Mouse (Mus musculus) bone marrow macrophage, adult 2 months (primary cell): ENCODE measurements around the gene Tle6.

Experiments
- CTCF ChIP-seq: IDR thresholded peaks from 2 replicates; pipeline ENCODE4 v1.5.1; 2012; ENCODE audit warnings: low read depth, mild to moderate bottlenecking, low read length, moderate library complexity
- POLR2A ChIP-seq: IDR thresholded peaks from 2 replicates; pipeline ENCODE4 v1.6.1; 2012; ENCODE audit warnings: mild to moderate bottlenecking, low read depth, low read length, borderline replicate concordance

- TF ChIP-seq CTCF (no peak), POLR2A (no peak)
Measured at GRCm38 (mm10) chr10:81546788-81547571, 53.9 kb downstream of the Tle6 start.
